Mouse (Mus musculus): Measurements from ENCODE around the gene Ubd. TPM values are rescaled to one million over a fixed set of nuclear protein-coding genes. Genes with fewer than 3 reads are reported as not detected.

The Ubd gene
- not detected in 2 replicates for polyA plus RNA-seq (2016; fragmentation: Nextera tagmentation; extraction: Ambion mirVana)

- H3K4me1 ChIP-seq = peaks cover 10% of the 10 kb centered on the region; the same call in 1 of the 2 replicates
- H3K9me3 ChIP-seq = no peaks in the 10 kb centered on the region
- no peaks in the 10 kb centered on the region for H3K36me3 ChIP-seq
- H3K27me3 ChIP-seq (ENCODE audit: insufficient read depth, poor library complexity, severe bottlenecking) = peaks cover 46% of the 10 kb centered on the region
- no peak within 1 kb of the TSS for H3K4me3 ChIP-seq
- H3K27ac ChIP-seq = no peak within 1 kb of the TSS
- 77% methylated on average over 2 of the region's 2 CpGs for WGBS
- no peak for DNase-seq (ENCODE audit: low spot score)
These were observed at the start of gene Ubd for GRCm38 (mm10) chr17:37193656-37194055. Gene Ubd (plus strand): TSS chr17:37193892.

- no peaks in the 10 kb centered on the region for H3K27me3 ChIP-seq (ENCODE audit: insufficient read depth, poor library complexity, severe bottlenecking)
- H3K4me1 ChIP-seq = no peaks in the 10 kb centered on the region
- H3K9me3 ChIP-seq = no peaks in the 10 kb centered on the region
- no peaks in the 10 kb centered on the region for H3K36me3 ChIP-seq
- no peak for DNase-seq (ENCODE audit: low spot score)
- H3K27ac ChIP-seq = no peak within 1 kb of the TSS
- no peak within 1 kb of the TSS for H3K4me3 ChIP-seq
These were observed 32.3 kb upstream of the Ubd start, which contains the start of gene Olfr93 for GRCm38 (mm10) chr17:37161394-37161793. Gene Olfr93 (minus strand): TSS chr17:37161494.

GRCm38 (mm10) chr17:37185474-37185873 lies 8.2 kb upstream of the Ubd start:
- no peak overlapping the region for H3K27ac ChIP-seq
- H3K4me3 ChIP-seq = no peak overlapping the region
- WGBS = 35% methylated on average over 6 of the region's 6 CpGs
- no peaks in the 10 kb centered on the region for H3K4me1 ChIP-seq
- DNase-seq (ENCODE audit: low spot score) = no peak
- no peaks in the 10 kb centered on the region for H3K27me3 ChIP-seq (ENCODE audit: insufficient read depth, poor library complexity, severe bottlenecking)
- H3K36me3 ChIP-seq = no peaks in the 10 kb centered on the region
- no peaks in the 10 kb centered on the region for H3K9me3 ChIP-seq

GRCm38 (mm10) chr17:37190711-37191110 lies 3.0 kb upstream of the Ubd start:
- H3K36me3 ChIP-seq = no peaks in the 10 kb centered on the region
- no peak overlapping the region for H3K4me3 ChIP-seq
- H3K4me1 ChIP-seq = no peaks in the 10 kb centered on the region
- H3K9me3 ChIP-seq = no peaks in the 10 kb centered on the region
- WGBS = 36% methylated on average over 2 of the region's 2 CpGs
- H3K27me3 ChIP-seq (ENCODE audit: insufficient read depth, poor library complexity, severe bottlenecking) = peaks cover 18% of the 10 kb centered on the region; the same call in 1 of the 2 replicates
- no peak overlapping the region for H3K27ac ChIP-seq
- no peak for DNase-seq (ENCODE audit: low spot score)

- Histone ChIP-seq H3K4me3 (no peak overlapping the region), H3K27me3 (ENCODE audit: insufficient read depth, poor library complexity, severe bottlenecking) (peaks cover 39% of the 10 kb centered on the region), H3K9me3 (no peaks in the 10 kb centered on the region), H3K36me3 (no peaks in the 10 kb centered on the region), H3K27ac (no peak overlapping the region), H3K4me1 (peaks cover 10% of the 10 kb centered on the region; the same call in 1 of the 2 replicates)
- DNase-seq (ENCODE audit: low spot score) = no peak
These were observed 660 bp upstream of the Ubd start for GRCm38 (mm10) chr17:37193032-37193431.

GRCm38 (mm10) chr17:37194782-37195181 lies 1.1 kb downstream of the Ubd start:
- DNase-seq (ENCODE audit: low spot score) = no peak
- peaks cover 56% of the 10 kb centered on the region for H3K27me3 ChIP-seq (ENCODE audit: insufficient read depth, poor library complexity, severe bottlenecking)
- 86% methylated on average over 5 of the region's 5 CpGs for WGBS

GRCm38 (mm10) chr17:37196845-37197724 lies 3.4 kb downstream of the Ubd start:
- no peak for DNase-seq (ENCODE audit: low spot score)
- Histone ChIP-seq H3K36me3 (no peaks in the 10 kb centered on the region), H3K4me3 (peak overlapping the region; percentile 67), H3K27me3 (ENCODE audit: insufficient read depth, poor library complexity, severe bottlenecking) (peaks cover 60% of the 10 kb centered on the region), H3K27ac (no peak overlapping the region), H3K9me3 (no peaks in the 10 kb centered on the region), H3K4me1 (peaks cover 10% of the 10 kb centered on the region; the same call in 1 of the 2 replicates)
- 1% methylated on average over 77 of the region's 77 CpGs for WGBS

More at GRCm38 (mm10) chr17:37194782-37195181, 1.1 kb downstream of the Ubd start:
- no peaks in the 10 kb centered on the region for H3K36me3 ChIP-seq
- no peak overlapping the region for H3K27ac ChIP-seq
- peaks cover 10% of the 10 kb centered on the region; the same call in 1 of the 2 replicates for H3K4me1 ChIP-seq
- no peaks in the 10 kb centered on the region for H3K9me3 ChIP-seq
- H3K4me3 ChIP-seq = no peak overlapping the region

GRCm38 (mm10) chr17:37200894-37201293 lies 7.2 kb downstream of the Ubd start, which contains the start of gene Olfr94:
Gene Olfr94 (minus strand): TSS chr17:37200994.
- Histone ChIP-seq H3K9me3 (no peaks in the 10 kb centered on the region), H3K4me1 (peaks cover 10% of the 10 kb centered on the region; the same call in 1 of the 2 replicates), H3K27me3 (ENCODE audit: insufficient read depth, poor library complexity, severe bottlenecking) (peaks cover 42% of the 10 kb centered on the region), H3K27ac (no peak within 1 kb of the TSS), H3K4me3 (no peak within 1 kb of the TSS), H3K36me3 (no peaks in the 10 kb centered on the region)
- WGBS = 78% methylated on average over 2 of the region's 2 CpGs
- no peak for DNase-seq (ENCODE audit: low spot score)

GRCm38 (mm10) chr17:37203206-37203916 lies 9.7 kb downstream of the Ubd start:
- DNase-seq (ENCODE audit: low spot score) = peak; percentile 87
- no peak overlapping the region for H3K27ac ChIP-seq
- H3K27me3 ChIP-seq (ENCODE audit: insufficient read depth, poor library complexity, severe bottlenecking) = peaks cover 19% of the 10 kb centered on the region
- H3K36me3 ChIP-seq = no peaks in the 10 kb centered on the region
- under 1% methylated on average over 4 of the region's 4 CpGs for WGBS
- H3K4me3 ChIP-seq = no peak overlapping the region
- H3K4me1 ChIP-seq = no peaks in the 10 kb centered on the region
- no peaks in the 10 kb centered on the region for H3K9me3 ChIP-seq

- WGBS = 31% methylated on average over 3 of the region's 3 CpGs
These were observed 10.2 kb downstream of the Ubd start for GRCm38 (mm10) chr17:37203917-37204236.

GRCm38 (mm10) chr17:37210884-37211768 lies 17.4 kb downstream of the Ubd start:
- DNase-seq (ENCODE audit: low spot score) = no peak
- no peaks in the 10 kb centered on the region for H3K36me3 ChIP-seq
- H3K27ac ChIP-seq = no peak overlapping the region
- peak overlapping the region; percentile 56 for H3K4me3 ChIP-seq
- peaks cover 27% of the 10 kb centered on the region for H3K27me3 ChIP-seq (ENCODE audit: insufficient read depth, poor library complexity, severe bottlenecking)
- peaks cover 7% of the 10 kb centered on the region for H3K4me1 ChIP-seq
- no peaks in the 10 kb centered on the region for H3K9me3 ChIP-seq
- 13% methylated on average over 40 of the region's 40 CpGs for WGBS

More at GRCm38 (mm10) chr17:37203917-37204236, 10.2 kb downstream of the Ubd start:
- Histone ChIP-seq H3K27me3 (ENCODE audit: insufficient read depth, poor library complexity, severe bottlenecking) (peaks cover 14% of the 10 kb centered on the region; the same call in 1 of the 2 replicates), H3K9me3 (no peaks in the 10 kb centered on the region), H3K27ac (no peak overlapping the region), H3K36me3 (no peaks in the 10 kb centered on the region), H3K4me3 (no peak overlapping the region), H3K4me1 (no peaks in the 10 kb centered on the region)
- no peak for DNase-seq (ENCODE audit: low spot score)

- DNase-seq (ENCODE audit: low spot score) = no peak
- WGBS = 72% methylated on average over 3 of the region's 3 CpGs
- Histone ChIP-seq H3K9me3 (no peaks in the 10 kb centered on the region), H3K27me3 (ENCODE audit: insufficient read depth, poor library complexity, severe bottlenecking) (peaks cover 24% of the 10 kb centered on the region), H3K4me3 (no peak within 1 kb of the TSS), H3K4me1 (peaks cover 7% of the 10 kb centered on the region), H3K27ac (no peak within 1 kb of the TSS), H3K36me3 (no peaks in the 10 kb centered on the region)
These were observed 19.3 kb downstream of the Ubd start, which contains the start of gene Olfr95 for GRCm38 (mm10) chr17:37213018-37213417. Gene Olfr95 (minus strand): TSS chr17:37213118.

Data from heart, embryonic 10.5 days (tissue).